Mouse (Mus musculus) G1E (cell line): Measurements from ENCODE around the gene Golm1.

Source experiments
- CTCF ChIP-seq: IDR thresholded peaks from 2 replicates; pipeline ENCODE4 v1.5.1; 2012; ENCODE audit warnings: low read depth, low read length, inconsistent platforms, mixed read lengths
- GATA1 ChIP-seq: IDR thresholded peaks from 2 replicates; pipeline ENCODE4 v1.6.1; 2012; ENCODE audit warnings: borderline replicate concordance, low read length, inconsistent platforms, mixed read lengths
- GATA2 ChIP-seq: IDR thresholded peaks from 2 replicates; pipeline ENCODE4 v1.6.1; 2012; ENCODE audit warnings: low read depth, low read length, inconsistent platforms, borderline replicate concordance
- POLR2AphosphoS5 ChIP-seq: IDR thresholded peaks from 2 replicates; pipeline ENCODE4 v1.6.1; 2012; ENCODE audit warnings: low read depth, low read length, inconsistent platforms; ENCODE audit not compliant: insufficient replicate concordance
- TAL1 ChIP-seq: conservative IDR thresholded peaks from 2 replicates; pipeline ENCODE4 v1.6.1; 2012; ENCODE audit warnings: low read depth, low read length, inconsistent platforms, mixed read lengths

DNA sequence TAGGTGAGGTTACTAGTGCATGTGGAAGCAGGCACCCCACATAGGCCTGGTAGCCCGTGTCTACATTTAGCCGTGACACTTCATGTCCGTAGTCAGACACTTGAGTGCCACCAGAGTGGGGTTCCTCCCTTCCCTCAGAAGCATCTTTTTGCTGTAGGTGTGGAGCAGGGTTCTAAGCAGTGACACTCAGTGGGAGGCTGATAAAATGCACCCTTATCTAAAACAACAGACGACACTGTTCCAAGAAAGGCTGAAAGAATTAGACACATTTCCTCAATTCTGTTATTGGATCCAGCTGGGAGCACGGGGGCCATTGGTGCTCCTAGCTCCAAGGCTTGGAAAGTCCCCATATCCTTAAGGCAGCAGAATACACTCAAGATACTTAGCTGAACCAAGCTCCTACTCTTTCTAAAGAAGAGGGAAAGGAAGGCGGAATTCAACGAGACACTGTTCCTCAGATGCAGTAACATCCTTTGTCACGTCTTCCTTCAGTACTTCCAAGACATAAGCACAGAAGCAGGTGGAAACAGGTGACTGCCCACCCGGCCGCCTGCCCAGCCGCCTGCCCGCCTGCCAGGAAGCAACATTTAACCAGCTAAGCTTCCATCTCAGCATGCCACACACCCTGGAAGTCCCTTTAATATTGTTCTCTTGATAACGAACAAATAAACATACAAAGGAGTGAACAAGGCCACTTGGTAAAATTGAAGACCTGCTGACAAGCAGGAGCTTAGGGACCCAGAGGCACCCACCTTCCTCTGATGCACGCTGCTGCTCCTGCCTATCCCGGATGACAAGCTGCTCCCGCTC is 36.0 kb downstream of the Golm1 start:
- TF ChIP-seq CTCF (no peak), POLR2AphosphoS5 (no peak), TAL1 (peak; percentile 81), GATA1 (no peak), GATA2 (no peak)
